Mouse (Mus musculus): Measurements from ENCODE around the gene Ccdc88c.
"Not testable (repeated sequence)": the region's sequence is repeated elsewhere in the genome, so short reads cannot be mapped to it uniquely, and the experiment has no call there.

Gene Ccdc88c

DNA sequence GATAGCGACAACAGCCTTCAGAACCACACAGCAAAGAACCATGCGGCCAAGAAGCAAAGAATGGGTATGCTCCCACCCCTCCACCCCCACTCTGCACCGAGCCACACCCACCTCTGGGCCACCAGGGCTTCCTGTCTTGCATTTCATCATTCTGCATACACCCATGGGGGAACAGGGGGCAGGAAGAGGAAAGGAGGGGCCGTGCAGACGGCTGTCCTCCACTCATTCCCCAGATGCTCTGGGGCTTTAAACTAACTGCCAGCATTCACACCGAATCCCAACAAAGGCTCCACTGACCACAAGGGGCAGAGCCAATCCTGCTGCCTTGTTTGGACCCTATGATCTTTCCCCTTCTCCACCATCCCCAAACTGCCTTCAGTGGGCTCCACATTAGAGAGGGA is 10.9 kb downstream of the Ccdc88c start:
- peak; percentile 71 for DNase-seq (ENCODE audit: low read depth, low spot score)

DNA sequence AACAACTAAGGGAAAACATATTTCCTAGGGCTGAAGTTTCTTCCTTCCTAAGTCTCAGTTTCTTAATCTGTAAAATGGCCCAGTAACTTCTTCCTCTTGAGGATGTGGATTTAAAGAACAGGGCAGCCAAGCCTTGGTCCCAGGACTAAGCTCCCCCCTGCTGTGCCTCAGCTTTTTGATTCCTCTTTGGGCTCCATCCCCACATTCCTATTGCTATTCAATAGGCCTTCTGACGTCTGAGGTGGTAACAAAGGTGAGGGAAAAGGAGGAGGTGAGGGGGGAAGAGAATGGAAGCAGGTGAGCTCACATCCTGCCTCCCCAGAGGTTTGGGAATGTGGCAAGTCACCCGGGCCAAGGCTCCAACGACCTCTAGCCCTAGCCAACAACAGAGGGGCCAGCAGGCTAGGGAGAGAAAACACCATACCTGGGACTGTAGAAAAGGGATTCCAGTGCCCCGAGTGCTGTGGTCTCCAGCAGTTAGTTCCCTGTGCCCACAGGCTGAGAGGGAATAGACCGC is 12.4 kb downstream of the Ccdc88c start:
- peak; percentile 98 for DNase-seq (ENCODE audit: low read depth, low spot score)

DNA sequence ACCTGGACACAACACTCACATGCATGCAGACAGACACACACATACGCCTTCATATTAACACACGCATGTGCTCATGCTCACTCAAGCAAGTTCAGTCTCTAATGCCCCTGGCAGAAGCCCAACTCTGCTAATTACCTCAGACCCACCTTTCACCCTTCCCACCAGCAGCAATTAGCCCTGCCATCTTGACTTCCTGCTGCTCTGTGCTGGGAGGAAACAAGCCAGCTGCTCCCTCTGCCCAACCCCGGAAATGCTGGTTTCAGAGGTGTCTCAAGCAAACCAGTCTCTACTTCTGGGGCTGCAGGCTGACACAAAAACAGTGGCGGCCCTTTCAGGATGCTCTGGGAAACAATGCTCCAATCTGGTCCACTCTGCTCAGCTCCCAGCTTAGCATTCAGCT is 12.9 kb downstream of the Ccdc88c start:
- DNase-seq (ENCODE audit: low read depth, low spot score) = peak; percentile 92

DNA sequence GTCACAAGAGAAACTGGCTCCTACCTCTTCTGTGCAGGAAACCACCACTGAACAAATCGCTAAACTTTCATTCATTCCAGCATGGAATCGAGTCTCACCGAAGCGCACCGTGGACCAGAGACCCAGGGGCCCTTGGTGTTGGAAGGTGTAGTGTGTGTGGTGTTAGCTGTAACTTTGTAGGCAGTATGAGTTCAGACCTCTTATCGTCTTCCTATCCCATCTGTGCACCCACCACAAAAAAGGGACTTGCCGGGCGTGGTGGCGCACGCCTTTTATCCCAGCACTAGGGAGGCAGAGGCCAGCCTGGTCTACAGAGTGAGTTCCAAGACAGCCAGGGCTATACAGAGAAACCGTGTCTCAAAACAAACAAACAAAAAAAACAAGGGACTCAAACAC is 13.7 kb downstream of the Ccdc88c start:
- DNase-seq (ENCODE audit: low read depth, low spot score) = no peak

DNA sequence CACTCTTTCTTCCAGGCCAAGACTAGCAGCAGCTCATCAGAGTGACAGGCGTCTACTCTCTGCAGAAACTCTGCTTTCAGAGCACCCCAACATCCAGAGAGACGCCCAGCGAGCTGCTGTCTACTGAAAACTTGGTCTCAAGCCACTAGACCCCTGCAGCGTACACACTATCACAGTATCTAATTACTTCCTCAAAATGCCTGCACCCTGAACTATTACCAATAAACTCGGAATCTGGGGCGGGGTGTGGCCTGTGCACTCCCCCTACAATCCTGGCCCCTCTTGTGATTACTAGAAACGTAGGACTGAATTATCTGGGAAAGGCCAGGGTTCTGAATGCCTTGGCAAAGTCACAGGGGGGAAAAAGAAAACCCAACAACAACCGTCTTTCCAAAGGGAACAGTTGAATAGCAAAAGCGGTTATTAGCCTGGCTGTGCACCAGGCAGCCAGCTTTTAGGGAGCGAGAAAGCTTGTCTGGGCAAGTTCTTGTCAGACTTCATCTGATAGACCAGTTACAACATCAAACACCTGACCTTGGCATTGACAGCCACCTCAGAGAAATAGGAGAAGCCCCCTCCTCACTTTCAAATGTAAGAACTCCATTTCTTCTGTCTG is 14.2 kb downstream of the Ccdc88c start:
- DNase-seq (ENCODE audit: low read depth, low spot score) = peak; percentile 55

DNA sequence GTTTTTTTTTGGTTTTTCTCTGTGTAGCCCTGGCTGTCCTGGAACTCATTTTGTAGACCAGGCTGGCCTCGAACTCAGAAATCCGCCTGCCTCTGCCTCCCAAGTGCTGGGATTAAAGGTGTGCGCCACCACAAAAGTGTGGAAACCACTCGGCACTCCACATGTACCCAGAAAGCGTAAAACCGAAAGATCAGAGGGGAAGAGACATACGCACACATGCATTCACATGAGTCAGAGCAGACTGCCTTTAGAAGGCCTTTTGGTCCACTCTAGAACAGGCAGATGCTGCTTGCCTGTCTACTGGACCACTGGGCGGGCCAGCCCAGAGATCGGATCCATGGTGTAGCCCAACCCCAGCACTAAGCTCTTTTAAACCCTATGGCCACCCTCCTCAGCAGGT is 15.2 kb downstream of the Ccdc88c start:
- not testable (repeated sequence) for DNase-seq (ENCODE audit: low read depth, low spot score)

DNA sequence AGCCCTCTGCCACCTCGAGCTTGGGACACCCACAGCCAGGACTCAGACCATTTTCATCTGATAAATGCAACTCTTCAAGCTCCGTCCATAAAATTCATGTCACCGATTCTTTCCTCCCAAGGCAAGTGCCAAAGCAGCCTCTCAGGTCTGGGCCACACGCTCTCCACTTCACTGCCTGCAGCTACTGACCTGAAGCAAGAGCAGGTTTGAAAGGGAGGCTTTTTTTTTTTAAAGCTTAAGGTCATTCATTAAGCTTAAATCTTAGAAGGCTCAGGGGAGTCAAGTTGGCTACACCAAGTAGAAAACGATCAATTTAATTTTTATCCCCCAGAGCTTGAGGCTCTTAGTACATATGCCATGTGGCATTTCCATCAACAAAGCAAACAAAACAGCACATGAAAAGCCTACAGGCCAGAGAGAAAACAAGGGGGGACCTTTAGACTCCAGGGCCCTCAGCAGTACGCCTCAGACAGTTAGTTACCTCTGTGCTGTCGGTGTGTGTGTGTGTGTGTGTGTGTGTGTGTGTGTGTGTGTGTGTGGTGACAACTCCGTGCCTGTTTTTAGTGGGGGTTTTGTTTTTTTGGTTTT is 15.7 kb downstream of the Ccdc88c start:
- no peak for DNase-seq (ENCODE audit: low read depth, low spot score)

DNA sequence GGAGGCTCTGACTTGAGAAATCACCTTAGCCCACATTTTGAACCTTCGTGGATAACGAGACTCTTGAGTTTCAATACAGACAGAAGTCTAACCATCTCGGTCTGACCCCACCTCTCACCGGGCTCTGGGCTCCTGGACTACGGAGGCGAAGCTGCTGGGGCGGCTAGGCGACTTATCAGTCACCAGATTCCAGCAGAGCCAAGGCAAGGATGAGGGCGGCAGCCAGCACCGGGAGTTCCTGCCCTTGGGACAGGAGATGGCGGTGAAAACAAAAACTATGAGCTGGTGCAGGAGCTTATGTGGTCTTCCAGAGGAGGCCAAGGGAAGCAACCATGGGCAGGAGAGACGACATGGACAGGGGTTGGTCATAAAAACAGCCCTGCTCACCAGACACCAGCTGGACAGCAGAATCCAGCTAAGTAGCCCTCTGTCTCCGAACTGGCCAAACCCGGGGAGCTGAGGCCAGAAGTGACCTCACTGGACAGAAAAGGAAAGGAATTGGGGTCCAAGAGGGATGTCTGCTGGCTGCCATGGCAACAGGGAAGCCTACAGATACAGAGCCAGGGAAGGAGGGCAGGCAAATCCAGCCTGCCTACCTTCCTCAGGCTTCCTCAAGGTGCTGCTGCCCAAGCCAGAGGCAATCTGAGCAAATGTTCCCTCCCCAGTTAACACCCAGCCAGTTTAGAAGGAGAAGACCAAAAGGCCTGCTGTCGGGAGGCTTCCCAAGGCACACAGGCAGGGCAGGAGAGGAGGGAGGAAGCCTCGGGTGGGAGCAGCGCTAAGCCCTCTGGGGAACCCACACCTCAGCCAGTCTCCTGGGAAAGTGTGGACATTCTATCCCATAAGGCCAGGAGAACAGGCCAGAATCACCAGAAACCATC is 16.4 kb downstream of the Ccdc88c start:
- DNase-seq (ENCODE audit: low read depth, low spot score) = no peak

DNA sequence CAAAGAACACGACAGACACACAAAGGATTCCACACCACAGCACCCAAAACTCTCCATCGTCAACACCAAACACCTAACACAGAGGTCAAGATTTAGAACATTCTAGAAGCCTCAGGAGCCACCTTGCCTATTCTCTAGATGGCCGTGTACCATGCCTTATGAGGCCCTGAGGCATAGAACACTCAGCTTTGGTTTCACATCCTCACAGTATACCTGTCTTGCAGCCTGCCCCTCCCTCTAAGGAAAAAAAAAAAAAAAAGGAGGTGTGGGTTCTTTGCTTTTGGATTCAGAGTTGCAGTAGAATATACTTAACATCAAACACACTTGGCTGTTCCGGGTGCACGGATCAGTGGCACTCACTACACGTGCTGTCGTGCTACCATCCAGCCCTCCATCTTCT is 17.8 kb downstream of the Ccdc88c start:
- DNase-seq (ENCODE audit: low read depth, low spot score) = no peak

DNA sequence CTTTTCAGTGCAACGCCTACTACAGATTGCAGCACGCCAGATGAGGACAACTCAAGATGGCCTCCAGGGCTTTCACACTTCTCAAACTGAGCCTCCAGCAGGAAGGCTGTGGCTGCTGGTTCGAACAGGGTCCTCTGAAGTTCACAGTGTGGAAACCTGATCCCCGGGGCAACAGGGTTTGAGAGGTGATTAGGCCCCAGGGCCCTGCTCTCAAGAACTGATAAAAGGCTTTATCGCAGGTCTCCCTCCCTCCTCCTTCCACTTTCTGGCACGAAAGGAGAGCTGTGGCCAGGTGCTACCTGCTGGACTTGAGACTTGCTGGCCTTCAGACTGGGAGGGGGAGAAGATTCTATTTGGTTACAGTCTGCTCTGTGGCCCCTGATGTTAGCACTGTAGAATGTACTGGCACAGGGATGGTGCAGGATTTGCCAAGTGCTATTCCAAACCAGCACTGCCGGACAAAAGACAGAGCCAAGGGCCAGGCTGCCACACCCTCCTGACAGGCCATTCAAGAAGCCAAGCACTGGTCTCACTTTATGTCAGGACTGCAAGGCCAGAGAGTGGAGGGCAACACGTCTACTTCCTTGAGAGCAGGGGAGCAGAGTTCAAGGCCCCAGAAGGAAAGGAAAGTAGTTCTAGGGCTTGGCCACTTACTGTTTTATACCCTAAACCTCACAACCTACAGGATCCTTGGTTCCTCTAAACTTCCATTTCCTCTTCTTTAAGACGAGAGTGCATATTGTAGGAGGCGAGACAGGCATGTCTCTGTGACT is 18.5 kb downstream of the Ccdc88c start:
- peak; percentile 39 for DNase-seq (ENCODE audit: low read depth, low spot score)

DNA sequence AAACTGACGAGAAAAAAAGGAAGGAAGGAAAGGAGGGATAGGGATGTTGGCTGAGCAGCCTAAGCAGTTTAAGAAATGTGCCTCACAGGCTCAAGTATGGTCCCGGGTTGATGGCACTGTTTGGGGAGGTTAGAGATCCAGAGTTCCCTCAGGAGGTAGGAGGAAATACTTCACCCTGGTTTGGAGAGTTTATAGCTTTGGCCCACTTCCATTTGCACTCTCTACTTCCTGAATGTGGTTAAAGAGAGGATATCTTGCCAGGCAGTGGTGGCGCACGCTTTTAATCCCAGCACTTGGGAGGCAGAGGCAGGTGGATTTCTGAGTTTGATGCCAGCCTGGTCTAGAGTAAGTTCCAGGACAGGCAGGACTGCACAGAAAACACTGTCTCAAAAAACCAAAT is 19.6 kb downstream of the Ccdc88c start:
- no peak for DNase-seq (ENCODE audit: low read depth, low spot score)

DNA sequence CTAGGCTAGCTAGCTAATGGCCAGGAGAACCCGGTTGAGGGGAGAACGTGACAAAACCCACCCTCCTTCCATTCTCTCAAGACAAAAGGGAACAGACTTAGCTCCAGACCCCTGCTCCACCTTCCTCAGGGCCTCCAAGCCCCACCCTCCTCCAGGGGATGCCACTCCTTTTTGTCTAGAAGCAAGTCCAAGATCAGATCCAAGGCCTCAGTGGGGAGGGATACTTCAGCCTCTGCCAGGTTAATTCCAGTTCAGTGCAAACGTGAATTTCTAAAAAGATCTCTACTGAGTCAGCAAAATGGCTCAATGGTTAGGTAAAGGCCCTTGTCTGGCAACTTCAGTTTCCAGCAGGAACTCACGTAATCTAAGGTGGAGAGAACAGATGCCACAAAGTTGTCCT is 20.2 kb downstream of the Ccdc88c start:
- peak; percentile 93 for DNase-seq (ENCODE audit: low read depth, low spot score)

DNA sequence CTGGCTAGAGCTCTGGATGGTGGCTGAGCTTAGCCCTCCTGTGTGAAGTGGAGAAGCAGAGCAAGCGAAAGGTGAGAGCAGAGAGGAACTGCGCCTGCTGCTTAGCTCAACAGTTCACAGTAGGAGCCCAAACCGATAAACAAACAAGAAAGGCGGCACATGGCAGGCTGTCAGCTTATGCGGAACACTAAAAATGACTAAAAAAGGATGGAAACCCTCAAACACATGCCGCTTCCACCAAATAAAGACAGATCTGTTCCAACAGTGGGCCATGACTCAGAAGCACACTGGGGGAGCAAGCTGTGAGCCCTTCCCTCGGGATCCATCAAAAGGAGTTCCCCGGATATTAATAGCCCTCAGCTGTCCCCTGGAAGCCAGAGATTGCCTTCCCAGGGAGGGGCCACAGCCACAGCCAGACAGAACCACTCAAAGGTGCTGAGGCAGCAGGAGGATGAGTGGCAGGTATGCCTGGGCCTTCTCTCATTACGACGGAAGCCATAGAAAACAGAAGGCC is 20.8 kb downstream of the Ccdc88c start:
- peak; percentile 70 for DNase-seq (ENCODE audit: low read depth, low spot score)

DNA sequence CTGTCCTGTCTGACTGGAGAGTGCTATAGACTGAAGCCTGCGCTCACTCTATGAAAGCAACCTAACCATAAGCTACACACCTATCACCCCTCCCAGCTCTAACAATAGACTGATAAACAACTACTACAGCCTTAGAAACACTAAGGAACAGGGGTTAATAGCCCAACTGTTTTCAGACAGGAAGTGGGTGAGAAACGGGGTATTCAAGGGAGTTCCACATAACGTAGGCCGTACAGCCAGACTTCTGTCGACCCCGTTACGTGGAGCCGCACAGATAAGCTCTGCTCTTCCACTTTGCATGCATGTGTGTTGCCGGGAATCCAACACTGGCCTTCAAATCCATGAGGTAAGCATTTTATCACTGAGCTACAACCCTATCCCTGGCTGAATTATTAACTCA is 21.4 kb downstream of the Ccdc88c start:
- DNase-seq (ENCODE audit: low read depth, low spot score) = no peak

DNA sequence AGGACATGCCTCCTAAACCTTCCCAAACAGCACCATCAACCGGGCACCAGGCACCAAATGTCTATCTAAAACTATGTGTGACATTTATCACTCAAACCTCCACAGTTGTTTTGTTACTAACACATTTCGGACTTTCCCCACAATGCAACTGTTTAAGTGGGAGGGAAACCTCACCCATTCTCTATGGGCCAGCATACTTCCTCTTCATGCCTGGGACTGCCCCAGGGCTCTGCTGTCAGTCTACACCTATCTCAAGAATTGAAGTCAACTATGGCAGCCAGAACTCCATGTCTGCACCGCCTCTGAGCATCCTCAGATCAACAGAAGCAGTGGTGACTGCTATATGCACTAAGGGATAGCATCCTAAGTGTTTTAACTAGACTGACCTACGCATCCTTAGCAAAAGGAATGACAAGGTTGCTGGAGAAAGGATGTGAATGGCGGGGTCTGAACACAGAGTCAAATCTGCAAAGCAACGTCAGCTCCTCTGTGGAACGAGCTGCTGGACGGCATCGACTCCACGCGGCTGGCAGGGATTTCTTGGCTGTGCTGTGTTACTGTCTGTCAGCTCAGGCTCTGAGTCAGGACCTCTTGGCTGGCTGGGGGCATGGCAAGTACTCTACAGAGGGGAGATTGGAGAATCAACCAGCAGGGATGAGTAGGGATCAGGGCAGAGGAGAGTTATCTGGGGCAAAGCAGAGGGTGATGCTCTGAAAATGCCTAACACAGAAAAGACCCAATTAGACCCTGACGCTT is 23.0 kb downstream of the Ccdc88c start:
- no peak for DNase-seq (ENCODE audit: low read depth, low spot score)

DNA sequence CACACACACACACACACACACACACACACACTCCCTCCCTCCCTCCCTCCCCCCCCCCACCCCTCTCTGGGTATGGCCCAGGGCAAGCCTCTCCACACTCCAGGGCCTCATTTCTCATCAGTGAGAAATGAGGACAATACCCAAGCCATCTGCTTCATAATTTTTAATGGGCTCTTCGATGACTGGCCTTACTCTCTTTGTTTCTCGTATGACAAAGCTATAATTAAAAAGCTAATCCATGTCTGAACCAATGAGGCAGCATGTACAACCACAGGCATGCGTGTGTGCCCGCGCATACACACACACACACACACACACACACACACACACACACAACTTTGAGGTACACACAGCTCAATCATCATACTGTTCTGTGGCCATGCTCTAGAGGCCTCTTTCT is 23.9 kb downstream of the Ccdc88c start:
- DNase-seq (ENCODE audit: low read depth, low spot score) = no peak

DNA sequence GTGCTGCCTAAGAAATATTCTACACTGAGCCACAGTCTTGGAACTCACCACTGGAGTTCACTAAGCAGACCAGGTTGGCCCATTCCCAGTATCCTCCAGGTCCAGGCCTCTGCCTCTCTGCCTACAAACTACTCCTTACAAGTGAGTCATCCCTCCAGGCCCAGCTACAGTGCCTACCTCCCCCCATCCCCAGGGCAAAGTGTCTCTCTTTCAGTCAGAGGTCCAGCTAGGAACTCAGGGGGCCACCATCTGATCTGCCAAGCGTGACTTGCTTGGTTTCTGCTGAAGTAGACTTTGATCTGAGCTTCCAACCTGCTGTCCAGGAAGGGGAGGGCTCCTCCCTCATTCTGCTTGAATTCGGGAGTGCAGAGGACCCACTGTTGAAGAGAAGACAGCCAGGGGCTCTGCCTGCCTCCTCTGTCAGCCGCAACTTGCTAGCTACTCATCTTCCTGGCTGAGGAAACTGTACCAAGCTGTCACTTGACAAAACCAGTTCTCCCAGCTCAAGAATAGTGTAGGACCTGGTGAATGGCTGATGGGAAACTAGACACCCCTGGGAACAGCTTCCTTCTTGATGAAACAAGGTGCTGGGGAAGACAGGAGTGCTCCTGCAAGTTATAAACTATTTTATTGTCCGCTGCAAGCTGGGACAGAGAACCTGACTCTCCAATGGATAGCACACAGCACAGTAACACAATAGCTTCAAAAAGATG is 25.9 kb downstream of the Ccdc88c start:
- DNase-seq (ENCODE audit: low read depth, low spot score) = no peak

DNA sequence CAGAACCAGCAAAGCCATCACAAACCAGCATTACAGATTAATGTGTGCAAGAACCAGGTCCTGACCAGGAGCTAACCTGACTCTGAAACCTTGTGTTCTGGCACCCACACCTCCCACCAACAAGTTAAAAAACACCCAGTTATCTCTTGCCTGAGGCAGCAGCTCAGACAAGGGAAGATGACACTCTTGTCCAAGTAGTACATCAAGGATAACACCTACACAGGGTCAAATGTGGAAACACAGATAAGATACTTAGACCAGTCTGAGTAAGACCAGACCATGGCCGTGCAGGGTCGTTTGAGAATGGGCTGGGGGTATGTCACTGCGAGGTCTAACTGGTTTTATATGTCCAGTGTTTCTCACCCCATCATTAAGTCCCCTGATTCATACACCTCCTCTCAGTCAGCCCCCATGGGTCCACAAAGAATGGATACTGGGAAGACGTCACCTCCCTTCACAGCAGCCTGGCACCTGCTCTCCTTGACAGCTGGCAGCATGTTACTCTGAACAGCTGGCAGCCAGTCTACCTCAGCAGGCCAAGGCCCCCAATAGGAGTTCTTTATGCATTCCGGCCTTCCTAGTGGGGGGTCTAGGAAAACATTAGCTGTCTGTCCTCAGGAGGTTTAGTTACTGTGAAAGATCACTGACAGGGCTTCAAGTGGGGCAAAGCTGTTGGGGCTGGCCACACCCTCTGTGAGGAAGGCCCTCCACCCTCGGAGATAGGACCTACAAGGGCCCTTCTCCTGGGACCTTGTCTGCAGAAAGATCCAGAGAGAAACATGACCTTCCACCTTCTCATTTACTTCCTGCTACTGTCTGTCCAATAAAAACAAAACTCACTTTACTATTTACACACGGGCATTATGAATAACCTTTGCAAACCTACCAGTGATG is 29.5 kb downstream of the Ccdc88c start:
- no peak for DNase-seq (ENCODE audit: low read depth, low spot score)

DNA sequence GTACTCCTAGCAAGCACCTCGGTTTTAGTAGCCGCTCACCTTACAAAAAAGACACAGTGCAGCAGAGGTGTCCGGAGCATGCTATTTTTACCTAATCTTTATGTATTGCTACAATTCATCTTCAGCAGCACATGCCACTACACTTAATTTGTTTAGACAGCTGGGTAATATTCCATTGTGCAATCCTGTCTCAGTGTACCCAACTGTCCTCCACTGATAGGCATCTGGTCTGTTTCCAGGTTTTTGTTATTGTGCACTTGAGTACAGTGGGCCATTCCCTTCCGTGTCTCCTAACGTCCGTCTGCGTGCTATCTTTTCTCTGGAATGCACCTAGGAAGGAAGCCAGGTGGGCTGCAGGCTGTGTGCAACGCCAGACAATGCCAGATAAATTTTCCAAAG is 30.3 kb downstream of the Ccdc88c start:
- DNase-seq (ENCODE audit: low read depth, low spot score) = no peak
